Mouse (Mus musculus): ENCODE results near the gene Epn3. TPM values are rescaled to one million over a fixed set of nuclear protein-coding genes. Genes with fewer than 3 reads are reported as not detected.

Gene Epn3
- total and polyA plus RNA-seq, 3 experiments = 0.04 to 0.19 TPM; not detected in 1

DNA sequence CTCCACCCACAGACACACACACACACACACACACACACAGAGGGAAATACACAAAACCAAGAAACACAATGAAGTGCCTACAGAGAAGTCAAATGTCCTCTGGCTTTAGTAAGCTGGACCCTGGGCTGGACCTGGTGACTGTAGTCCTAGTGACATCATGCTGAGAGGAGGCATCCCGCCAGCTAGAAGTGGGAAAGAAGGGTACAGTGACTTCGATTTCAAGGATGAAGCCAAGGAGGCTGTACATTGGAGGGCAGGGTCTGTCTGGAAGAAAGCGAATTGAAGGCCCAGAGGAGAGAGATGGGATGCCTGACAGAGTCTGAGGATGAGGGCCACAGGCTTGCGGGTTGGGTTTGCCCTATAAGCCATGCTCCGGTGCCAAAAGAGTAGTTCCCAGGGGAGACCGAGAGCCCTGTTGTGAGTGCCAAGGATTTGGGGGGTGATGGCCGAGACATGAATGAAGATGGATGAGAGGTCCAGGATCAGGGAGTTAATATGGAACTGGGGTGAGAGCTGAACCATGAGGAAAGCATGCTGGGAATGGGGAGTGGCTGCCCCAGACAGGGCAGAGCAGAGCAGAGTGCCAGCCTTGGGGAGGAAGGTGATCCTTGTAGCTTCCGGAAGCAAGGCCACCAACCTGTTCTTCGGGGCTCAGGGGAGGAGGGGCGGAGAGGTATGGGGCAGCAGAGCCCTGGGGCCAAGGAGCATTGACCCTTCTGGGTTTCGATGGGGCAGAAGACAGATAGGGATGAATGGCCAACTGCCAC, 10.8 kb downstream of the Epn3 start:
- Histone ChIP-seq H3K9me3 (replicated peaks; ENCODE audit: low read length) (no peaks in the 10 kb centered on the region), H3K27ac (ENCODE audit: insufficient read depth, low read depth) (no peak overlapping the region), H3K79me2 (replicated peaks; ENCODE audit: control insufficient read depth, extremely low read depth, insufficient read depth, poor library complexity, severe bottlenecking) (no peaks in the 10 kb centered on the region), H3K27me3 (replicated peaks) (peaks cover 95% of the 10 kb centered on the region), H3K36me3 (replicated peaks in 1 of 2; ENCODE audit: control insufficient read depth in 1 of 2, insufficient read depth in 1 of 2, low read length in 1 of 2) (no peaks in the 10 kb centered on the region), H3K4me1 (ENCODE audit: control insufficient read depth in 1 of 2, insufficient read depth in 2 of 2) (peaks cover 9 to 14% of the 10 kb centered on the region in 2 experiments), H3K9ac (ENCODE audit: insufficient read depth, low read depth) (no peak overlapping the region), H3K4me2 (ENCODE audit: insufficient read depth, low read depth, poor library complexity, severe bottlenecking) (no peak overlapping the region), H3K4me3 (replicated peaks in 1 of 3; ENCODE audit: low read depth in 2 of 3, low read length in 2 of 3, poor library complexity in 1 of 3) (no peak overlapping the region)
- no peak for TF ChIP-seq JUN (IDR thresholded peaks at IDR 0.05; ENCODE audit: insufficient read depth, low read depth, low read length)
- no peak for TF ChIP-seq ZC3H11A (IDR thresholded peaks at IDR 0.05; ENCODE audit: low read depth, low read length)
- no peak for TF ChIP-seq JUND (conservative IDR thresholded peaks at IDR 0.05; ENCODE audit: low read depth, low read length)
- no peak for TF ChIP-seq USF2 (conservative IDR thresholded peaks at IDR 0.05; ENCODE audit: low read depth, low read length)
- TF ChIP-seq MAX (IDR thresholded peaks at IDR 0.05; ENCODE audit: low read length) = no peak
- TF ChIP-seq UBTF (IDR thresholded peaks at IDR 0.05; ENCODE audit: low read depth, low read length) = no peak
- no peak for TF ChIP-seq TCF12 (IDR thresholded peaks at IDR 0.05; ENCODE audit: low read depth, low read length)
- no peak for TF ChIP-seq POLR2A (IDR thresholded peaks at IDR 0.05; ENCODE audit: low read depth, low read length)
- no peak for TF ChIP-seq EP300 (IDR thresholded peaks at IDR 0.05; ENCODE audit: low read length)
- TF ChIP-seq RAD21 (IDR thresholded peaks at IDR 0.05; ENCODE audit: low read depth, low read length) = no peak
- no peak for TF ChIP-seq MYC (IDR thresholded peaks at IDR 0.05; ENCODE audit: low read depth, low read length)
- no peak for TF ChIP-seq CHD1 (IDR thresholded peaks at IDR 0.05; ENCODE audit: low read depth, low read length)
- TF ChIP-seq MEF2A (IDR thresholded peaks at IDR 0.05; ENCODE audit: borderline replicate concordance, low read depth, low read length) = no peak
- TF ChIP-seq ELF1 (IDR thresholded peaks at IDR 0.05; ENCODE audit: low read depth, low read length) = no peak
- no peak for TF ChIP-seq CTCF (conservative IDR thresholded peaks at IDR 0.05 in 1 of 2, IDR thresholded peaks at IDR 0.05 in 1 of 2; ENCODE audit: low read depth in 2 of 2, low read length in 2 of 2)
- no peak for TF ChIP-seq RCOR1 (conservative IDR thresholded peaks at IDR 0.05; ENCODE audit: low read depth, low read length)
- TF ChIP-seq ZMIZ1 (IDR thresholded peaks at IDR 0.05; ENCODE audit: low read depth, low read length) = no peak
- in situ Hi-C loops (cut with MboI; ENCODE audit: low pct_ligation_motif_present, low pct_unique_long_range_greater_than_20kb, low sequenced_read_pairs) (loop anchor here (10.0 kb wide), 1 partner anchor 354 kb away; no protein-coding TSS in a partner anchor), dilution Hi-C loops (cut with MboI; ENCODE audit: extremely low pct_ligation_motif_present, extremely low pct_unique_long_range_greater_than_20kb, low sequenced_read_pairs) (no loop called here)
- no peak for DNase-seq (ENCODE audit: extremely low read depth)

DNA sequence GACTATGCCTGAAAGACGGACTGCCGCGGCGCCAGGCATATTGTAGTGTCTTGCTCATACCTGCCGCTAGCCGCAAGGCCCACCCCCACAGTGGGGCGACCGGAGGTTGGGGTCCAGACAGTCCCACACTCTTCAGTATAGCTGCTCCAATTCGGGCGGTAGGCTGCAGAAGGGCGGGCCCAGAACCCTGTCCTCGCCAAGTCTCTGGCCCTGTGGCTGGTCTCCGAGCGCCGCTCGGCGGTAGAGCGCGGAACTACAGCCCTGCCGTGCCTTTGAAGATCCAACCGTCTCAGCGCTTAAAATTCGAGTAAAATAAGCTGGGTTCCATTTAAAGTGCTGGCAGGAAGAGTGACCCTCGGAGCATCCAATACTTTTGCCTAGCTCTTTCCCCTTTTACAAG, 13.8 kb downstream of the Epn3 start, which contains the start of gene Spata20:
Gene Spata20, minus strand, starts transcription at position 179 of the 400 bp plus-strand sequence.
- Histone ChIP-seq H3K9me3 (replicated peaks; ENCODE audit: low read length) (no peaks in the 10 kb centered on the region), H3K36me3 (replicated peaks in 1 of 2; ENCODE audit: control insufficient read depth in 1 of 2, insufficient read depth in 1 of 2, low read length in 1 of 2) (no peaks in the 10 kb centered on the region), H3K9ac (ENCODE audit: insufficient read depth, low read depth) (no peak within 1 kb of the TSS), H3K4me2 (ENCODE audit: insufficient read depth, low read depth, poor library complexity, severe bottlenecking) (no peak within 1 kb of the TSS), H3K79me2 (replicated peaks; ENCODE audit: control insufficient read depth, extremely low read depth, insufficient read depth, poor library complexity, severe bottlenecking) (no peaks in the 10 kb centered on the region), H3K27ac (ENCODE audit: insufficient read depth, low read depth) (no peak within 1 kb of the TSS), H3K4me1 (ENCODE audit: control insufficient read depth in 1 of 2, insufficient read depth in 2 of 2) (peaks cover 3 to 6% of the 10 kb centered on the region in 2 experiments), H3K27me3 (replicated peaks) (peaks cover 88% of the 10 kb centered on the region), H3K4me3 (replicated peaks in 1 of 3; ENCODE audit: low read depth in 2 of 3, low read length in 2 of 3, poor library complexity in 1 of 3) (no peak within 1 kb of the TSS)
- TF ChIP-seq JUND (conservative IDR thresholded peaks at IDR 0.05; ENCODE audit: low read depth, low read length) = no peak
- no peak for TF ChIP-seq ZMIZ1 (IDR thresholded peaks at IDR 0.05; ENCODE audit: low read depth, low read length)
- TF ChIP-seq USF1 (IDR thresholded peaks at IDR 0.05; ENCODE audit: low read depth, low read length) = no peak
- no peak for TF ChIP-seq TBP (conservative IDR thresholded peaks at IDR 0.05; ENCODE audit: low read depth, low read length)
- no peak for TF ChIP-seq PAX5 (IDR thresholded peaks at IDR 0.05; ENCODE audit: low read length)
- no peak for TF ChIP-seq BHLHE40 (IDR thresholded peaks at IDR 0.05; ENCODE audit: low read depth, low read length)
- no peak for TF ChIP-seq MEF2A (IDR thresholded peaks at IDR 0.05; ENCODE audit: borderline replicate concordance, low read depth, low read length)
- TF ChIP-seq ZNF384 (IDR thresholded peaks at IDR 0.05; ENCODE audit: low read depth, low read length) = no peak
- TF ChIP-seq TCF12 (IDR thresholded peaks at IDR 0.05; ENCODE audit: low read depth, low read length) = no peak; the same call in 1 of the 2 replicates
- 0 out of 2 replicates have a peak, but pooled peaks have one; percentile 19 for TF ChIP-seq MAZ (IDR thresholded peaks at IDR 0.05; ENCODE audit: low read depth, low read length)
- TF ChIP-seq ZC3H11A (IDR thresholded peaks at IDR 0.05; ENCODE audit: low read depth, low read length) = peak; percentile 99
- TF ChIP-seq HCFC1 (IDR thresholded peaks at IDR 0.05; ENCODE audit: low read depth, low read length) = no peak
- peak; percentile 97 to 99 for TF ChIP-seq CTCF (conservative IDR thresholded peaks at IDR 0.05 in 1 of 2, IDR thresholded peaks at IDR 0.05 in 1 of 2; ENCODE audit: low read depth in 2 of 2, low read length in 2 of 2)
- TF ChIP-seq MYC (IDR thresholded peaks at IDR 0.05; ENCODE audit: low read depth, low read length) = no peak
- TF ChIP-seq SMC3 (IDR thresholded peaks at IDR 0.05; ENCODE audit: low read depth, low read length) = peak; percentile 100
- no peak for TF ChIP-seq KAT2A (IDR thresholded peaks at IDR 0.05; ENCODE audit: insufficient replicate concordance, low read length)
- peak; percentile 26; the same call in 1 of the 2 replicates for TF ChIP-seq NRF1 (IDR thresholded peaks at IDR 0.05; ENCODE audit: low read depth, low read length)
- peak; percentile 40; the same call in 1 of the 2 replicates for TF ChIP-seq IRF4 (IDR thresholded peaks at IDR 0.05; ENCODE audit: low read depth, low read length)
- TF ChIP-seq CHD2 (IDR thresholded peaks at IDR 0.05; ENCODE audit: low read length) = no peak
- TF ChIP-seq ELF1 (IDR thresholded peaks at IDR 0.05; ENCODE audit: low read depth, low read length) = peak; percentile 29; the same call in 1 of the 2 replicates
- TF ChIP-seq EP300 (IDR thresholded peaks at IDR 0.05; ENCODE audit: low read length) = no peak
- no peak; the same call in none of the 2 replicates for TF ChIP-seq RAD21 (IDR thresholded peaks at IDR 0.05; ENCODE audit: low read depth, low read length)
- no peak for TF ChIP-seq UBTF (IDR thresholded peaks at IDR 0.05; ENCODE audit: low read depth, low read length)
- dilution Hi-C loops (cut with MboI; ENCODE audit: extremely low pct_ligation_motif_present, extremely low pct_unique_long_range_greater_than_20kb, low sequenced_read_pairs) = no loop called here
- peak; percentile 75 for DNase-seq (ENCODE audit: extremely low read depth)
- in situ Hi-C loops (cut with MboI; ENCODE audit: low pct_ligation_motif_present, low pct_unique_long_range_greater_than_20kb, low sequenced_read_pairs) = loop anchor here (10.0 kb wide), 1 partner anchor 351 kb away; no protein-coding TSS in a partner anchor

Measured in CH12.LX (cell line).